Mouse (Mus musculus): ENCODE data around the gene Ttc27.

DNA sequence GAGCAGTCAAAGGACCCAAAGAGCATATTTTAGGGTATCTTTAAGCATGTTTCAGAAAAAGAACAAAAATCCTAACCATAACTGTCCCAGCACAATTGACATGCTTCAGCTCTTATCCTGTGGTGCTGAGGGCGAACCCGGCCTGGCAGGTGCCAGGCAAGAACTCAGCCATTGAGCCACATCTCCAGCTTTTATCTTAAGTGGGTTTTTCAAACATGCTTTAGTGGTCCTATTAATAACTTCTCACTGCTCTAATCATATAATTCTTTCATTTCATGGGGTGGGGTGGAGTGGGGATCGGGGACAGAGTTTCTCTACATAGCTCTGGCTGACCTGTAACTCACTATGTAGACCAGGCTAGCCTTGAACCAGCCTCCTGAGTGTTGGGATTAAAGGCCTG lies 125.1 kb downstream of the Ttc27 start:
- TF ChIP-seq MYOD1 (IDR thresholded peaks at IDR 0.05; ENCODE audit: control insufficient read depth, insufficient read length, low read depth) (no peak), CTCF (IDR thresholded peaks at IDR 0.05; ENCODE audit: control insufficient read depth, insufficient read depth, insufficient read length) (no peak), MAX (IDR thresholded peaks at IDR 0.05) (no peak), CEBPB (IDR thresholded peaks at IDR 0.05; ENCODE audit: low read depth) (no peak), MYOG (IDR thresholded peaks at IDR 0.05; ENCODE audit: control insufficient read depth, extremely low read depth, insufficient read length) (no peak), USF1 (IDR thresholded peaks at IDR 0.05; ENCODE audit: low read depth) (no peak), FOSL1 (IDR thresholded peaks at IDR 0.05; ENCODE audit: insufficient read depth, low read length, poor library complexity, severe bottlenecking) (no peak)

Data from C2C12 (cell line).